Mouse (Mus musculus) embryo, embryonic 10.5 days (tissue): ENCODE data around the gene Acyp1.

Experiments
- DNase-seq: peaks from one replicate; pipeline ENCODE4 v3.0.0-alpha.2; 2015; ENCODE audit warnings: low spot score

Gene Acyp1

GRCm38 (mm10) chr12:85233376-85234358 is 54.6 kb downstream of the Acyp1 start:
- no peak for DNase-seq

GRCm38 (mm10) chr12:85227876-85228599 is 60.2 kb downstream of the Acyp1 start:
- DNase-seq: no peak

DNA sequence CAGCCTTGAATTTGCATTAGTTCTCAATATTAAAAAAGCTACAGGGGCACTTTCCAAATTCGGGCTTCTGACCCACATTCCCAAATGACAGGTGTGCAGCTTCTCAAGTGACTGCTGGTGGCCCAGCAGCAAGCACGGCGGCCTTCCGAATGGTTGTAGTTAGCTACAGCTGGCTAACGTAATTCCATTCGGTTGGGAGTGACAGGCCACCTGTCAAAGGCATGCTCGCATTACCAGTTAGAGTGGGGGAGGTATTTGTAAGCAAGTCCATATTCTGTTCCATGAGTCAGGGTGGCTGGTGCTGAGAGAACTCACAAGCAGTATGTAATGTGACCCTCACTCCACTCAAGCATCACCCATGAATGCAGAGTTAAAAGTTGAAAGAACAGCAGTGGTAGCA is 61.0 kb downstream of the Acyp1 start:
- DNase-seq: peak; percentile 21
